Mouse (Mus musculus) erythroblast, adult 5-6 weeks (primary cell): Measurements from ENCODE around the gene Ddx19a. TPM values are rescaled to one million over a fixed set of nuclear protein-coding genes. Genes with fewer than 3 reads are reported as not detected.
"Not testable (repeated sequence)": the region's sequence is repeated elsewhere in the genome, so short reads cannot be mapped to it uniquely, and the experiment has no call there.

Experiments
- ATAC-seq: replicated peaks from 2 replicates; pipeline ENCODE4 v1.8.0; 2016; ENCODE audit warnings: moderate number of reproducible peaks, mild to moderate bottlenecking, moderate TSS enrichment, inconsistent platforms; ENCODE audit not compliant: poor library complexity, low FRiP score, severe bottlenecking
- total RNA-seq, 2 experiments: library from RNA; stranded (forward) in 1 of 2; stranded (reverse) in 1 of 2; fragments of 150-400 nt in 1 of 2; fragments of 200-764, 138-1000 nt in 1 of 2; gene quantifications; 2 replicates each; pipeline versions ENCODE4 v1.2.3 to v1.2.4; 2015 to 2017; ENCODE audit warnings: low replicate concordance in 2 of 2

Ddx19a gene
- 13.1 and 31.6 TPM in 2 replicates for total RNA-seq (2015; ENCODE audit: low replicate concordance)
- total RNA-seq (2017; ENCODE audit: low replicate concordance): 9.5 and 13.1 TPM in 2 replicates

DNA sequence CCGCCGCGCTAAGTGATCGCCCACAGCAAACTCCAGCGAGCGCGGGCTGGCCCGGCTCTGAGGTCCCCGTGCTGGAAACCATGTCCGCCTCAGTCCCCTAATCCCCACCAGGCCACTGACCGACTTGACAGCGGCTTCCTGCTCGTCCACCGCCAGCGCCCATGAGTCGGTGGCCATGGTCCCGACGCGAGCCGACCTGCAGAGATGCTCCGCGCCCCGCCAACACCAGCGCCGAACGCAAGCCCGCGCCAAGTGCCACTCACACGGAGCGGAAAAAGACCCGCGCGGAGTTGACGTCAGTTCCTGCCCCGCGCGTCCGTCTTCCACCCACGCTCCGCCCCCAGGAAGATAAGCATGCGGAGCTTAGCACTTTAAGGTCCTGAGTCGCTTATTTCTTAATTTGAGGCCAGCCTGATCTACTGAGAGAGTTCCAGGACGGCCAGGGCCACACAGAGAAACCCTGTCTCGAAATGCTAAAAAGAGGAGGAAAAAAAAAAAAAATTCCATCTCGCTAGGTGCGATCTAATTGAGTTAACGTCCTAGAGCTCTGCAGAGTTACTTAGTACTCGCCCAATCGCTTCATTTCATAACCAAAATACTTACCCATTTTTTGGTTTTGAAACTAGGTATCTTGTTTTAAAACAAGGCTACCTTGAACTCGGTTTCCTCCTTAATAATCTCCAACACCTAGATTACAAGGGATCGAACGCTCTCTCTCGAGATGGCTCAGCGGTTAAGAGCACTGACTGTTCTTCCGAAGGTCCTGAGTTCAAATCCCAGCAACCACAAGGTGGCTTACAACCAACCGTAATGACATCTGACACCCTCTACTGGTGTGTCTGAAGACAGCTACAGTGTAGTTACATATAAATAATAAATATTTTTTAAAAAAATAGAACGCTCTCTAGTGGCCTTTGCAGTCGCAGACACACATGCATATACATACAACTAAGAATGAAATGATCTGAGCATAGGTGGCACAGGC is at the start of gene Ddx19a:
Ddx19a (minus strand) TSS at position 254 of the 985 bp plus-strand sequence.
- ATAC-seq: peak; percentile 97

DNA sequence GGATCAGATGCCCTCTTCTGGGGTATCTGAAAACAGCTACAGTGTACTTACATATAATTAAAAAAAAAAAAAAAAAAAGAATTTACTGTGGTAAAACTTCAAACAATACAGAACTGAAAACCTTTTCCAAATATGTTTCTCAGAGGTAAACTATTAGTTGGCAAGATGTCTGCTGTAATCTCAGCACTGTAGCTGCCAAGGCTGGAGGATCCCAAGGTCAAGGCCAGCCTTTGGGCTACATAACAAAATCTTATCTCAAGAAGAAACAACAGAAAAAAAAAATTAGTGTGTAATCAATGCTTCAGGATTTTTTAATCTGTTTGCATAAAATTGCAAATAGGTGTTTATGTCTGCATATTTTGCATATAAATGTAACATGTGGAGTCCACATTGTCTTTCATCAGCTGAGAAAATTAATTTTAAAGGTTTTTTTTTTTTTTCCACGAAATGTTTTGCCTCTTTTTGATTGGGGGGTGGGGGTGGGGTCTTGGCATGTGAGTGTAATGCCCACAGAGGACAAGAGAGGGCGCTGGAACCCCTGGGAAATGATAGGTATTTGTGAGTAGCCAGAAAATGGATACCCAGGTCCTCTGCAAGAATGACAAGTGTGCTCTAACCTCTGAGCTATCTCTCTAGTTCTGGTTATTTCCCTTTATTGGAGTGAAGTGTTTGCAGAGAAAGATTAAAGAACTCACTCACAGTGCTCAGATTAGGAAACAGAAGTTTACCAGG is 46.6 kb upstream of the Ddx19a start:
- no peak for ATAC-seq

DNA sequence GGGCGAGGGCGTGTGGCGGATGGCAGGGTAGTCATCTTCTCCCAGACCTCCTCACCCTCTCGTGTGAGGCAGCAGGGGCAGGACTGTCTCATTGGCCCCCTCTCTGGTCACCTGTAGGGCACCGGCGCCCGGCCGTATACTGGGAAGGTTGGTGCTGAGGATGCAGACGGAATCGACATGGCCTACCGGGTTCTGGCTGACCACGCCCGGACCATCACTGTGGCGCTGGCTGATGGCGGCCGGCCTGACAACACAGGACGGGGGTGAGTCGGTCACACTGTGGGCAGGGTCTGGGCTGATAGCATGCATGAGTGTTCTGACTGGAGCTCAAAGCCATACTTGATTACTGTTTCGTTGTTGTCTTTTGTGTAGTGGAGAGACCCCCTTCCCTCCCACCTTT is 44.9 kb upstream of the Ddx19a start:
- ATAC-seq: no peak

DNA sequence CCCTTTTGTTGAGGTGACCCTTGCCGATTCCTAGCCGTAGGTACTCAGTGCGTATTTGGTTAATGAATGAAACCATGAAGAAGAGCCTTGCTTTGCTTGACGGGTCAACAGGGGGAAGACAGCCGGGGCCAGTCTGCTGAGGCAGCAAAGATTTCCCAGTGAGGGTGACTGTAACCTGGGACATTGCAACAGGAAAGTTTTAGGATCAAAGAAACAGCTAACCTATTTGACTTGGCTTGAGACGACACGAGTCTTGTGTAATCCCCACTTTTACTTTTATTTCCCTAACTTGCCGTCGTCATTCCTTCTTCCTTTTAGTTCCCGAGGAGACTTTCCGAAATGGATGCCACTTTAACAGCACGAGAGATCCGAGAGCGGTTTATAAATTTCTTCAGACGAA is 39.0 kb upstream of the Ddx19a start:
- ATAC-seq: no peak

DNA sequence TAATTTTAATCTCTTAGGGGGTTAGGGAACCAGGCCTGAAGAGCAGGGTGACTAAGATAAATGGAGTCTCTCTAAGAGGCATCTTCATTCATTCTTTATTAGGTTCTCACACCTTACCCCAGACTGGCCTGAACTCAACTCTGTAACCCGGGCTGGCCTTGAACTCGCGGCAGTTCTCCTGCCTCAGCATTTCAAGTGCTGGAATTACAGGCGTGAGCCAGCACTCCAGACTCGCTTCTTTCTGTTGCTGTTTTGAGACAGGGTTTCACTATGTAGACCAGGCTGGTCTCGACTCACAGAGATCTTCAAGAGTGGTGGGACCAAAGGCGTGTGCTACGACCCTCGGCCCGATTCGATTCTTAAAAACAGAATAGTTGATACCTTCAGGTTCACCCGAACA is 36.7 kb upstream of the Ddx19a start:
- peak; percentile 51 for ATAC-seq

DNA sequence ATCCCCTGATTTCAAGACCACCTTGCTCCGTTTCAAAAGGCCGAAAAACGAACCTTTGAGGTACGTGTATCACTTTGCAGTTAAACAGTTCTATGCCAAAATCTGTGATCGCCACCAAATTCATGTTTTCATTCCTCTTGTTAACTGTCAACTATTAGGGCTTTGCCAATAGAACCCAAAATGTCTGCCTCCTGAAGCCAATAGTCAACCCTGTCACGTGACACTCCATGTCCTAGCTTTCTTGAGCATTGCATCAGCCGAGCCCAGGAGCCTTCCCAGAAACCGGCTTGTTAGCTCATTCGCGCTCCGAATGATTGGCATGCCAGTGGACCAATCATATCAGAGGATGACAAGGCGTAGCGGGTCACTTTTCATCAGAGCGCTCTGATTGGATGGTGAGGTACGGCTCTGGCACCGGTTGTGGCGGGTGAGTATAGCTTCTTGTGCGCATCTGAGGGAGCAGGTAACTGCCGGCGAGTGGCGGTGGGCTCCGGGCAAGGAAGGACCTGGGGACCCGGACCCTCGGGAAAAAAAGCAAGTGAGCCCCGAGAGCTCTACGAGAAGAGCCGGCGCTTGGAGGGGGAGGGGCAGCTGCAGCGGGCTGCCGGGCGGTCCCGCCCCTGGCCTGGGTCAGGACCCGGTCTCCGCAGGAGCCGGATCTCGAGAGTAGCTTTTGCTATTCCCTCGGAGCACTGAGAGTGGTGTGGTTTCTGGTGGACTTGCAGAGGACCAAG is 36.0 kb upstream of the Ddx19a start:
- ATAC-seq: peak; percentile 97

DNA sequence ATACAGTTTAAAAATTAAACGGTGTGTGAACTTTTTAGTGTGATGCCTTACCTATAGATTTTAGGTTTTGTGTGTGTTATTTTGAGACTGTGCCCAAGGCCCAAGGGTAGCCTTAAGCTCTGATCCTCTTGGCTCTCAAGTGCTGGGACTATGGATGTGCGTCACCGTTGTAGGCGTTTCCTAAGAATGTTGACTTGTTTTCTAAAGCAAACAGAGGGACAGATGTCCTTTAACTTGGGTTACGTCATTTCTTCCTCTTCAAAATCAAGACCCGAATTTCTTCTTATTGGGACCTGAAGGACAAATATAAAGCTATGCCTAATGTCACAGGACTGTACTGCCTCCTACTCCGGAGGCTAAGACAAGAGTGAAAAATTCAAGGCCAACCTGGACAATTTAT is 35.3 kb upstream of the Ddx19a start, which contains the start of gene Aars:
Aars (plus strand) TSS at position 229 of the 400 bp plus-strand sequence.
- no peak for ATAC-seq

DNA sequence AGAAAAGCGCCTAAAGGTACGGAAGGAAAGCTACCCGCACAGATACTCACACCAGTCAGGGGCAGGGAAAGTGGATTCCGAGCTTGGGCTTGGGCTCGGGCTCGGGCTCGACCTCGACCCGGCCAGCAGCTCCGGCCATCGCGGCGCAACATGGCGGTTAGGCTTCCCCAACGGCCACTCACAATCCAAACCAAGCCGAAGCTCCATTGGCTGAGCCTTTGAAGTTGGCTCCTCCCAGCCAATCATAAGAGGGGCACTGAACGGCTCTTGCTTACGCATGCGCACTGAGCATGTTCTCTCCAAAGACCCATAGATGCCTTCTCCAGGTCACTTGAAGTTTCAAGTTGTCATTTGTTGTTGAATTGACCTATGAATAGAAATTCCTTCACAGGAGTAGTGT is 34.0 kb upstream of the Ddx19a start, which contains the start of gene Ddx19b:
Ddx19b (minus strand) TSS at position 180 of the 400 bp plus-strand sequence.
- no peak for ATAC-seq

DNA sequence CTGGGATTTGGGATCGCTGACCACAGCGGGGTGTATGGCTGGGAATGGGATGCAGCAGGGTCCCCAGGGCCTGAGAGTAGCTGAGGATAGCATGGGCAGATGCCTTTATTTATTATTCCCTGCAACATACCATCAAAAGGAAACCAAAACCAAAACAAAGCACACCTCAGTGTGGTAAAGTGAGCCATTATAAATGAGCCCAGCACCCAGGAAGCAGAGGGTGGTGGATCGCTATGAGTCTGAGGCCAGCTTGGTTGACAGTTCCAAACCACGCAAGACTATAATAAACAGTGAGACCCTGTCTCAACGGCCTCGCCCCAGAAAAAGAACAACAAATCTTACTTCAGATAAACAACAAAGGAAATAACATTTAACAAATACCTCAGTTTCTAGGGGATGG is 32.4 kb upstream of the Ddx19a start:
- no peak for ATAC-seq

DNA sequence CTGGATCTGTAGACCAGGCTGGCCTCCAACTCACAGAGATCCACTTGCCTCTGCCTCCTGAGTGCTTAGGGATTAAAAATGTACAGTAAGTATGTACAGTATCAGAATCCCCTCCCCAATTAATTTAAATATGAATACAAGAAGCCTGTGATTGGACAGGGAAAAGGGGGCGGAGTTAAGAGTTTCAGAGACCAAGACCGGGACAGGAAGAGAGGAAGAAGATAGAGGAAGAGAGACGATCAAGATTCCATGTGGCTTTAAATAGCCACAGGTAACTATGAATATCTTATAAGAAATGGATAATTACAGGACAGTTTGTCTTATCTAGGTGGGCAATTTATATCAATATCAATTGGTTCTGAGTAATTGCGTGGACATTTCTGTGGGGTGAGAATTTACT is 32.0 kb upstream of the Ddx19a start:
- no peak for ATAC-seq

DNA sequence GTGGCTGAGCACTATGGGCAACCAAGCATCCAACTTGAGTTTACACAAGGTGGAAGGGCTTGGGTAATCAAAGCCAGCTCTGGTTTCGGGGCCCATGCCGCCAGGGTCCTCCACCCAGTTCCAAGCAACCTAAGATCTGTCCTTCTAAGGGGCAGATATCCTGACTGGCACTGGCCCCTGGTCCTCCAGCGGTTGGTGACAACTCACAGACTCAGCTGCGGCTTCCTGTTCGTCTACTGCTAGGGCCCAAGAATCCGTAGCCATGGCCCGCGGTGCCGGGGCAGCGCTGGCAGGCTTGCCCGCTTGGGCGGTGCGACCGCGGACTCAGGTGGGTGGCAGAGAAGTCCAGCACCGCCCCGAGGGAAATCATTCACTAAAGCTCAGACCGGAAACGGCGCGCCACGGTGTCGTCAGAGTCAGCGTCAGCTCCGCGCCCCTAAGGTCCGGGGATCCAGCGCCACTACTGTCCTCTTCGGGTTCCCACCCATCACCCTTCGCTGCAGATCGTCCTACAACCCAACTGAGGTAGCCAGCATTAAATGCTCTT is 29.9 kb upstream of the Ddx19a start:
- ATAC-seq: peak; percentile 98

DNA sequence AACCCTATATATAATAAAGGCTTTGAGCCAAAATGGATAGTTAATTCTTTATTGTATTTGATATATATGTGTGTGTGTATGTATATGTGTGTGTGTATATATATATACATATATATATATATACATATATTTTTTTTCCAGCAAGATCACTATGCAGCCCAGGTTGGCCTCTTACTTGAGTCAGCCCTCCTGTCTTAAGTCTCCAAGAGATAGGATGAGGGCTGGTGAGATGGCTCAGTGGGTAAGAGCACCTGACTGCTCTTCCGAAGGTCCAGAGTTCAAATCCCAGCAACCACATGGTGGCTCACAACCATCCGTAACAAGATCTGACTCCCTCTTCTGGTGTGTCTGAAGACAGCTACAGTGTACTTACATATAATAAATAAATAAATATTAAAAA is 29.0 kb upstream of the Ddx19a start:
- ATAC-seq: not testable (repeated sequence)

DNA sequence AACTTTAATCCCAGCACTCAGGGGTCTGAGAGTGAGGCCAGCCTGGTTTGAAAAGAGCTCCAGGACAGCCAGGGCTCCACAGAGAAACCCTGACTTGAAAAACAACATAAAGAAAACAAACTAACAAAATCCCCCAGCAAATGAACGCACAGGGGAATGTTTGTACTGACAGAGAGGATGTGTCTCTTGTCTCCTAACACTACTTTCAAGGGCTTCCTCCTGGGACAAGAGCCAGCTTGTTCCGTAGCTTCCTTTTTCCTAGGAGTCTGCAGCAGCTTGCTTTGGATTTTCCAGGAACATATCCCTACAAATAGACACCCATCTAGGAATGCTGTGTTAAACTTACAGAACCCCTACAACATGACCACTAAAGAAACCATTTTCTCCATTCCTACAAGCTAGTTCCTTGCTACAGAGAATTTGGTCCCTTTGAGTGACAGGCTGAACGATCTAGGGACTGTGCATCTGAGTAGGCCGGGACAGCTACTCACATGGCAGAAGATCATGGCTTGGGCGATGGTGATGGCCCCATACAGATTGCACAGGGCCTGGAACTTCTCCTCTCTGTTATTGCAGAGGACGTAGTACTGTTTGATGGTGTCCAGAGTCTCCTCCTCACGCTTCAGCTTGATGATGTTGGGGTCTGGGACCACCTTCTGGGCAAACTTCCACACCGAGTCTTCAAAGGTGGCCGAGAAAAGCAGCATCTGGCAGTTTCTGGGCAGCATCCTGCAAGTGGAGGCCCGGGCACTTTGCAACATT is 12.8 kb upstream of the Ddx19a start:
- not testable (repeated sequence) for ATAC-seq

DNA sequence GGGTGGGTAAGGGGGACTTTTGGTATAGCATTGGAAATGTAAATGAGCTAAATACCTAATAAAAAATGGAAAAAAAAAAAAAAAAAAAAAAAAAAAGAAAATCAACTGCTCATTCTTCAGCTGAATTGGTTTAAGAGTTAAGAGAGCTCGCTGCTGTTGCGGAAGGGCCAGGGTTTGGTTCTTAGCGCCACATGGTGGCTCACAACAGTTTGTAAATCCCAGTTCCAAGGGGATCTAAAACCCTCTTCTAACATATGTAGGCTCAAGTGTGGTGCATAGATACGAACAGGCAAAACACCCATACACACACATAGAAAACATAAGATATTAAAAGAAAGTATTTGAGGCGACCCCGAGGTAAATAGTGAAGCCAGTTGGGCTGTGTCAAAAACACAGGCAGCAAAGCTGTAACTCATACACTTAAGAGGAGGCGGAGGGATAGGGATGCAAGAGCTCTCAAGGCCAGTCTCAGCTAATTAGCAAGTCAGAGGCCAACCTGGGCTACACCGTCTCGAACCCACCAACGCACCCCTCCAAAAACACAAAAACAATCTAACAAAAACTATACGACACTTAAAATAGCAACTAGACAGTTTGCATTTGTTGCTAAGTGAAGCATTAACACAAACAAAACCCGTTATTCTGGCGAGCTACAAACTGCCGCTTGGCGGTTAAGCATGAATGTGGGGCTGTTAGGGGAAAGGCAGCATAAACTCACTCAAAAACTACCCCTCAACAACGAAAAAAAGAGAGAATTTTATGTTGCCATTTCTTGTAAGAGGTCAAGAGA is 764 bp downstream of the Ddx19a start:
- peak; percentile 39 for ATAC-seq

DNA sequence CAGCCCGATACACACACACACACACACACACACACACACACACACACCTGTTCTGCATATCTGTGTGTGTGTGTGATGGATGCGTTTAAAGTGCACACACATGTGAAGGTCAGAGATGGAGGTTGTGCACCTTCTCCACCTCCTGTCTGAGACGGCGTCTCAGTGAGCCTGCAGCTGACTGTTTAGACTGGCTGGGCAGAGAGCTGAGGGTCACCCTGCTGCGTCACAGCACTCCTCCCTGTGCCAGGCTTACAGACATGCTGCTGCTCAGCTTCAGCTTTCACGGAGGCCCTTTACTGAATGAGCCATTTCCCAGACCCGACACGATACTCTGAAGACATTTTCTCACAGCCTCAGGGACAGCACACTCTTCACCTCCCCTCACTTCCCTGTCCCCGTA is 7.6 kb downstream of the Ddx19a start:
- no peak for ATAC-seq

DNA sequence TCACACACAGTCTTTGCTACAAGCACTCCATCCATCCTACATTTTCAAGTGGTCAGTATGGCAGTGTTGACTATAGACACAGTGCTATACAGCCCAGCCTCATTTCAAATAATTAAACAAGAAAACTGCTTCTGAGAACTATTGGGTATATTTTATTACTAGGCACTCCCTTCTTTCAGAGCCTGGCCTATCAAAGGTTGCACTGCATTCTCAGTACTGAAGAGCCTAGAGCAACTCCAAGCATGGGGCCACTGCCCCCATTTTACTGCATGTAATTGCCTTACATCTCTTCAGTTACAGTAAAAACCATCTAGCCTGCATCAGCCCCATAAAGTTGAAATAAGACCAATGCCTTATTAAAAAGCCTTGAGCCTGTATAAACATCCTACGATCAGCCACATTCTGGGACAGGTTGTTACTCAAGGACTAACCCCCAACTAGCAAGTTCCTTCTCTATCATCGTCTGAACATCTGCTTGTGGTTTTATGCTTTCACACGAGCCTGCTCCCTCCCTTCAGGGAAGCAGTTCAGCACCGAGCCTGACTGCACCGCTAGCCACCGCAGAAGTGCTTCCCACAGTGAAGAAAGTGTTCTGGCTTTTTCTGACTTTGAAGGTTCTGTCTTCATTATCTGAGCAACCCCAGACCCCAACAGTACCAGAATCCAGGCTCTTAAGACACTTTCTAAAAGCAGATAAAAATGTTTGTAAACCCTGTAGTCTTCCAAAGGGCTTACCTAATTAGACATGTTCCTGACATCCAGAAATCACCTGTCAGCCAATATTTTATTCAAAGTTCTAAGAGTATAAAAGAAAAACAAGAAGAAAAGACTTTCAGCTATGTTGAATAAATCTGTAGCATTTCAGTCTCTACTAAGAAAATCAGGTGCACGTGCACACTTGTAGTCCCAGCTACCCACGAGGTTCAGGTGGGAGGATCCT is 9.5 kb downstream of the Ddx19a start:
- peak; percentile 59; the same call in 1 of the 2 replicates for ATAC-seq

DNA sequence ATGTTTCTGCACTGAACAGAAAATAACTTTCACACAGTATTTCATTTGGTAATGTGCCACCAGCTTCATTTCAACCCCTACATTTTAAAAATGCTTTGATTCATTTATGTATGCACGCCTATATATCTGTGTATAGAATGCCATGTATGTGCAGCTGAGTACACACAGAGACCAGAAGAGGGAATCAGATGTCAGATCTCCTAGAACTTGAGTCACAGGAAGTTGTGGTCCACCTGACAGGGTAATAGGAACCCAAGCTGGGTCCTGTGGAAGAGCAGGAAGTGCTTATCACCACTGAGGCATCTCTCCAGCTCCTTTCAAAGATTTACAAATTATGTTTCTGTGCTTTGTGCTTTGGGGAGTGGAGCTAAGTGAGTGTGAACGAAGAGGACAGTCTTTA is 16.3 kb downstream of the Ddx19a start:
- no peak for ATAC-seq
